Mouse (Mus musculus): ENCODE results near the gene Zfp62. TPM values are rescaled to one million over a fixed set of nuclear protein-coding genes. Genes with fewer than 3 reads are reported as not detected.

Zfp62 gene
- polyA plus RNA-seq, 1 experiment: 0.38 TPM

GRCm38 (mm10) chr11:49236891-49237290, 33.8 kb downstream of the Zfp62 start:
- WGBS: 20% methylated on average over 1 of the region's 1 CpGs
- peak overlapping the region; percentile 33 for H3K27ac ChIP-seq (ENCODE audit: insufficient read depth, low read depth, low read length)
- TF ChIP-seq POLR2A (IDR thresholded peaks at IDR 0.05; ENCODE audit: low read depth, low read length) (no peak), CTCF (IDR thresholded peaks at IDR 0.05; ENCODE audit: extremely low read depth, insufficient read length, insufficient replicate concordance, low read depth, low read length) (no peak)
- H3K4me1 ChIP-seq (ENCODE audit: control insufficient read depth, insufficient read depth, insufficient read length, low read length): peaks cover 3% of the 10 kb centered on the region; the same call in 1 of the 2 replicates
- no peaks in the 10 kb centered on the region for H3K27me3 ChIP-seq (ENCODE audit: control insufficient read depth, insufficient read depth, low read length)
- no peaks in the 10 kb centered on the region for H3K36me3 ChIP-seq (ENCODE audit: control insufficient read depth, insufficient read depth, low read length)
- no peak overlapping the region for H3K4me3 ChIP-seq (ENCODE audit: low read depth, low read length)

- no peaks in the 10 kb centered on the region for H3K27me3 ChIP-seq (ENCODE audit: control insufficient read depth, insufficient read depth, low read length)
- H3K36me3 ChIP-seq (ENCODE audit: control insufficient read depth, insufficient read depth, low read length): no peaks in the 10 kb centered on the region
- TF ChIP-seq CTCF (IDR thresholded peaks at IDR 0.05; ENCODE audit: extremely low read depth, insufficient read length, insufficient replicate concordance, low read depth, low read length): no peak
- TF ChIP-seq POLR2A (IDR thresholded peaks at IDR 0.05; ENCODE audit: low read depth, low read length): no peak
- no peak overlapping the region for H3K4me3 ChIP-seq (ENCODE audit: low read depth, low read length)
- H3K27ac ChIP-seq (ENCODE audit: insufficient read depth, low read depth, low read length): peak overlapping the region; percentile 33
- 11% methylated on average over 2 of the region's 2 CpGs for WGBS
- H3K4me1 ChIP-seq (ENCODE audit: control insufficient read depth, insufficient read depth, insufficient read length, low read length): peaks cover 3% of the 10 kb centered on the region; the same call in 1 of the 2 replicates
Observed at GRCm38 (mm10) chr11:49237532-49237931, 34.4 kb downstream of the Zfp62 start.

- WGBS: 41% methylated on average over 1 of the region's 1 CpGs
- TF ChIP-seq CTCF (IDR thresholded peaks at IDR 0.05; ENCODE audit: extremely low read depth, insufficient read length, insufficient replicate concordance, low read depth, low read length): no peak
- TF ChIP-seq POLR2A (IDR thresholded peaks at IDR 0.05; ENCODE audit: low read depth, low read length): no peak
Observed at GRCm38 (mm10) chr11:49240310-49240709, 37.2 kb downstream of the Zfp62 start.

GRCm38 (mm10) chr11:49240874-49241273, 37.8 kb downstream of the Zfp62 start:
- H3K36me3 ChIP-seq (ENCODE audit: control insufficient read depth, insufficient read depth, low read length): no peaks in the 10 kb centered on the region
- WGBS: 66% methylated on average over 4 of the region's 4 CpGs
- H3K4me1 ChIP-seq (ENCODE audit: control insufficient read depth, insufficient read depth, insufficient read length, low read length): peaks cover 10% of the 10 kb centered on the region; the same call in 1 of the 2 replicates
- no peak overlapping the region for H3K4me3 ChIP-seq (ENCODE audit: low read depth, low read length)
- no peak overlapping the region for H3K27ac ChIP-seq (ENCODE audit: insufficient read depth, low read depth, low read length)
- H3K27me3 ChIP-seq (ENCODE audit: control insufficient read depth, insufficient read depth, low read length): no peaks in the 10 kb centered on the region
- TF ChIP-seq CTCF (IDR thresholded peaks at IDR 0.05; ENCODE audit: extremely low read depth, insufficient read length, insufficient replicate concordance, low read depth, low read length) (no peak), POLR2A (IDR thresholded peaks at IDR 0.05; ENCODE audit: low read depth, low read length) (no peak)

More at GRCm38 (mm10) chr11:49240310-49240709, 37.2 kb downstream of the Zfp62 start:
- Histone ChIP-seq H3K27me3 (ENCODE audit: control insufficient read depth, insufficient read depth, low read length) (no peaks in the 10 kb centered on the region), H3K36me3 (ENCODE audit: control insufficient read depth, insufficient read depth, low read length) (no peaks in the 10 kb centered on the region), H3K4me1 (ENCODE audit: control insufficient read depth, insufficient read depth, insufficient read length, low read length) (peaks cover 10% of the 10 kb centered on the region; the same call in 1 of the 2 replicates), H3K4me3 (ENCODE audit: low read depth, low read length) (no peak overlapping the region), H3K27ac (ENCODE audit: insufficient read depth, low read depth, low read length) (no peak overlapping the region)

- H3K27me3 ChIP-seq (ENCODE audit: control insufficient read depth, insufficient read depth, low read length): no peaks in the 10 kb centered on the region
- no peak overlapping the region for H3K4me3 ChIP-seq (ENCODE audit: low read depth, low read length)
- WGBS: 42% methylated on average over 1 of the region's 1 CpGs
- no peak overlapping the region for H3K27ac ChIP-seq (ENCODE audit: insufficient read depth, low read depth, low read length)
- TF ChIP-seq CTCF (IDR thresholded peaks at IDR 0.05; ENCODE audit: extremely low read depth, insufficient read length, insufficient replicate concordance, low read depth, low read length) (no peak), POLR2A (IDR thresholded peaks at IDR 0.05; ENCODE audit: low read depth, low read length) (no peak)
- no peaks in the 10 kb centered on the region for H3K36me3 ChIP-seq (ENCODE audit: control insufficient read depth, insufficient read depth, low read length)
- H3K4me1 ChIP-seq (ENCODE audit: control insufficient read depth, insufficient read depth, insufficient read length, low read length): peaks cover 10% of the 10 kb centered on the region; the same call in 1 of the 2 replicates
Observed at GRCm38 (mm10) chr11:49241471-49241870, 38.4 kb downstream of the Zfp62 start.

- 23% methylated on average over 11 of the region's 11 CpGs for WGBS
- Histone ChIP-seq H3K4me3 (ENCODE audit: low read depth, low read length) (peak overlapping the region; percentile 70; the same call in 1 of the 2 replicates), H3K4me1 (ENCODE audit: control insufficient read depth, insufficient read depth, insufficient read length, low read length) (peaks cover 17% of the 10 kb centered on the region; the same call in 1 of the 2 replicates), H3K36me3 (ENCODE audit: control insufficient read depth, insufficient read depth, low read length) (no peaks in the 10 kb centered on the region), H3K27me3 (ENCODE audit: control insufficient read depth, insufficient read depth, low read length) (no peaks in the 10 kb centered on the region), H3K27ac (ENCODE audit: insufficient read depth, low read depth, low read length) (peak overlapping the region; percentile 72)
- TF ChIP-seq POLR2A (IDR thresholded peaks at IDR 0.05; ENCODE audit: low read depth, low read length) (no peak), CTCF (IDR thresholded peaks at IDR 0.05; ENCODE audit: extremely low read depth, insufficient read length, insufficient replicate concordance, low read depth, low read length) (no peak)
Observed at GRCm38 (mm10) chr11:49242944-49243626, 40.0 kb downstream of the Zfp62 start.

All from small intestine, adult 2 months (tissue).